Mouse (Mus musculus): ENCODE data around the gene Tmbim4.

The Tmbim4 gene

GRCm38 (mm10) chr10:120246994-120247750 lies 45.8 kb downstream of the Tmbim4 start:
- DNase-seq = peak; percentile 76

- peak; percentile 20 for DNase-seq
These were observed 49.7 kb downstream of the Tmbim4 start for GRCm38 (mm10) chr10:120250911-120251683.

- no peak for DNase-seq
These were observed 50.4 kb downstream of the Tmbim4 start for GRCm38 (mm10) chr10:120251791-120252190.

GRCm38 (mm10) chr10:120252800-120253199 lies 51.4 kb downstream of the Tmbim4 start:
- no peak for DNase-seq

- peak; percentile 67 for DNase-seq
These were observed 55.8 kb downstream of the Tmbim4 start for GRCm38 (mm10) chr10:120257231-120257630.

GRCm38 (mm10) chr10:120267790-120268189 lies 66.4 kb downstream of the Tmbim4 start:
- no peak for DNase-seq

- DNase-seq = peak; percentile 10
These were observed 68.6 kb downstream of the Tmbim4 start for GRCm38 (mm10) chr10:120269946-120270345.

GRCm38 (mm10) chr10:120270777-120271176 lies 69.4 kb downstream of the Tmbim4 start:
- DNase-seq = peak; percentile 65

GRCm38 (mm10) chr10:120271318-120271717 lies 69.9 kb downstream of the Tmbim4 start:
- DNase-seq = no peak

- no peak for DNase-seq
These were observed 70.5 kb downstream of the Tmbim4 start for GRCm38 (mm10) chr10:120271879-120272269.

GRCm38 (mm10) chr10:120272270-120272883 lies 71.0 kb downstream of the Tmbim4 start:
- DNase-seq = no peak

- DNase-seq = no peak
These were observed 71.9 kb downstream of the Tmbim4 start for GRCm38 (mm10) chr10:120273335-120273734.

Measured in lung, postnatal 10 days (tissue).